Comparison of ENCODE assay signal across 13 mouse cellular contexts in the genomic region with DNA sequence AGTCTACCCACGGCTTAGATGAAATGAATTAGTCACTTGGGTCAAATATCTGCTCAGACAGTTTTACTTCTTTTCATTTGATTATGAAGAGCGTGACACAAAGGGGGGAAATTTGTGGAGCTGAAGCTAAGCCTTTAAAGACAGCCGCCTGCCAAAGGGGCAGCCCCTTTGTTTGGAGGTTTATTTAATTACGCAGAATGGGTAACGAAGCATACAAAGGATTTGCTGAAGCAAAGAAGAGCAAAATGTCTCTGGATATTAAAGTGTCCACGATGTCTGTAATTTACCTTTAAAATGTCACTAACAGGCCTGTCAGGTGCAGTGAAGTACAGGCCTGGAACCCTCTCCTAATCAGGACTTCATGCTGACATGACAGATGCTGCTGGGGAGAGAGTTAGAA. TPM values are rescaled to one million over a fixed set of nuclear protein-coding genes. Genes with fewer than 3 reads are reported as not detected.
"Had no signal": no experiment of that assay in that cellular context is flagged by ENCODE, and none has a peak within 500 bp of the region (broad histone marks: within the 10 kb centered on the region; RNA-seq: fewer than 3 reads in every experiment).

No protein-coding gene starts in this region.

- ATAC-seq: intestine, postnatal 0 days; lung, postnatal 0 days; midbrain, embryonic 16.5 days had no signal

- H3K4me2 ChIP-seq: limb, embryonic 13.5 days; liver, embryonic 15.5 days had no signal

- H3K4me3 ChIP-seq: layer of hippocampus, adult 2 months; limb, embryonic 13.5 days; liver, embryonic 15.5 days had no signal

- DNase-seq: kidney, adult 8-10 months; kidney, postnatal 10 days; kidney, postnatal 4 days; left cerebral cortex, postnatal 4 days; lung, adult 2 months; lung, postnatal 36 days had no signal

- H3K27ac ChIP-seq: layer of hippocampus, adult 2 months; limb, embryonic 13.5 days; liver, embryonic 15.5 days had no signal

- H3K9ac ChIP-seq: limb, embryonic 13.5 days; liver, embryonic 15.5 days had no signal

- H3K27me3 ChIP-seq: limb, embryonic 13.5 days; liver, embryonic 15.5 days had no signal

- H3K4me1 ChIP-seq: limb, embryonic 13.5 days; liver, embryonic 15.5 days had no signal

- H3K36me3 ChIP-seq: limb, embryonic 13.5 days; liver, embryonic 15.5 days had no signal

- H3K9me3 ChIP-seq: limb, embryonic 13.5 days; liver, embryonic 15.5 days had no signal

RNA-seq across cellular contexts. Expression of gene Avpr1a, which starts 51.0 kb away (rescaled TPM):
- total RNA-seq: megakaryocyte progenitor cell, adult 5-6 weeks had no signal
